Mouse (Mus musculus): ENCODE measurements around the gene Ikzf3.

The Ikzf3 gene

DNA sequence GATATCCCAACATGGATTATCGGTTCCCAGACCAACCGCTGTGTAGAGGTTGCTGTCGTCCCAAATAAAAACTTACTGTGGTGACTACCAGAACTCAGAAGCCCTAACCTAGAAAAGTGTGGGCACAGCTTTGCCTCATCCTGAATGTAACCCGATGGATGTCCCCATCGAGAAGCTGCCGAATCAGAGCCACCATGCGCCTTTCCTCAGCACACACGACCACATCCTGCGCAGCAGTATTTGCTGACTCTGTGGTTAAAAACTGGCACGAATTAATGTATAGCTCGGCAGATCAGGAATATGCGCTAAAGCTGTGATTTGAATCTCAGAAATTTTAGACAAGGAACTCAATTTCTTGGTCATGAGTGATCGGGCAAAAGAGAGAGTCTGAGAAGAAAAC, 33.0 kb downstream of the Ikzf3 start:
- DNase-seq (ENCODE audit: low spot score): no peak

DNA sequence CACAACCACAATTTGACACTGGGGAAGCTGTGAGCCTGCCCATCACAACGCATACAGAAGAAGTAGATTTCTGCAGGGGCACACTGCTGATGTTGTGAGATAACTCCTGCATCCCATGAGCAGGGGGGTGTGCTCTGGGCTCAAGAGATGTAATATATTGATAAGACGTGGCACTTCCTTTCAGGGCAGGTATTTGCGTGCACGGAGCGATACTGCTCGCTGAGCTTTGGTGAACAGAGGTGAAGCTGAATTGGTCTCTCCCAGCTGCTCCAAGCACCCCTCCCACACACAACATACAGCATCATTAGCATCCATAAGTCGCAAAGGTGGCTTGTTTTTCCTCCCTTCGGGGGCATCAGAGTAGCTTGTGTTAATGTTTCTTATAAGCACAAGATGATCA, 35.7 kb downstream of the Ikzf3 start:
- no peak for DNase-seq (ENCODE audit: low spot score)

DNA sequence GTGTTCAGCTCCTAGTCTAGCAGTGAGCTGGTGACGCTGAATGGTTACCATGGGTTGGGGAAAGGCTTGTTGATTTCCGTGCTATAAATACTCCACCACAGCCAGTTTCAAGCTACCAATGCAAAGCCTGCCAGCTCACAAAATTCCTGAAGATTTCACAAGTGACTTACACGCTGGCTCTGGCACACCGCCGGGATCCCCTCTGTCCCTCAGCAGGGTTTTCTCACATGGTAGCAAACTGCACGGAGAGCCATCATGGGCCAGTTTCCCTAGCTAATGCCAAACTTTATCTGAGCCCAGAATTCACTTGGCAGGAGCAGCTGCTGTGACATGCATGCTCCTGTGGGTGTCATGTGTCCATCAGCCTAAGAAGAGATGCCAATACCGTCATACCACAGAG, 36.4 kb downstream of the Ikzf3 start:
- no peak for DNase-seq (ENCODE audit: low spot score)

DNA sequence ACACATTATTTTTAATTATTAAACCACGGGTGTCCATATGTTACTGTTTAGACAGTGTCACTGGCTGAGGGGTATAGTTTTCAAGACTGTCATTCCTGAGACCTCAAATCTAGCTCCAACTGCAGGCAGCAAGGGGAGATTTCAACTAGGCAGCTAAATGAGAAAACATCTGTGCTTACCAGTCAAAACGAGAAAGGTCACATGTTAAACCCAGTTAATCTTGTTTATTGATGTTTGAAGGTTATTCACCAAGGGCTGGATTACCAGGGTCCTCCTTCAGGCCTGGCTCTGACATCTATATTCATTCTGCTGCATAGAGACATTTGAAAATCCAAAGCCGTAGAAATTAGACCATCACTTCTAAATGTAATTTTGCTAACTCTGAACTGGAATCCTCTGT, 40.9 kb downstream of the Ikzf3 start:
- DNase-seq (ENCODE audit: low spot score): no peak

DNA sequence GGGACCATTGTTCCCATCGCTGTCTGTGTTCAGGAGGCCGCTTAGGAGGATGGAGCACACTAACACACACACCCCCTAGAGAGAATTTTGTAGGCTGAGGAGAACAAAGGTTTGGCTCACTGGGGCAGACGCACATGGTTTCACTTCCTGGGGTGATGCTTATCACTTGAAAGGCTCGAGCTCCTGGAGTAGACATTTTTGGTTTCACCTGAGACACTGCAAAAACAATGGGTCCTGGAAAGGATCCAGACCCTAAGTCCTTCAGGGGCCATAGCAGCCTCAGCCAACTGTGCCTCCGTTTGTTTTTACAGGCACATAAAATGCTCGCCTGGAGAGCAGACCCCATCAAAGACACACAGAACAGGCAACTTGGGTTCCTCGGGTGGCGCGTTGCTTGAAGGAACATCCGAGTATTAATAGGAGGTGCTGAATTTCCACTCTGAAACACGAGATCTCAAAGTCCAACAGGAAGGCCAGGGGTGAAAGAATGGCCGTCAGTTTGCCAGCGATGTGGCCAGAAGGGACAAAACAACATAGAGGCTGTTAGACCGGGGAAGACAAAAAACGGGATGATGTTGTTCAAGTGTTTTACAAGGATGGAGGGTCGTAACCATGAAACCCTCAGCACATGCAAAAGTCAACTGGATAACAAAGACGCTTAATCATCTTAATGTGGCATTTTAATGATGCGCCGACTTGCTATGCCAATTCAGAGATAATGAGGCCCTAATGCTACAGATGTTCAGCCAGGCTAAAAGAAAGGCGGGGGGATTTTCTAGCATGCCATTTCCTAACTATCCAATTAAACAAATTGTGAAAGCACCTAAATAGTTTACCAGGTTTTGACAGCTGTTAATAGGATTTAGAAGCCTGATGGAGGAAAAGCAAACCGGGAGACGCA, 48.2 kb downstream of the Ikzf3 start:
- peak; percentile 24 for DNase-seq (ENCODE audit: low spot score)

DNA sequence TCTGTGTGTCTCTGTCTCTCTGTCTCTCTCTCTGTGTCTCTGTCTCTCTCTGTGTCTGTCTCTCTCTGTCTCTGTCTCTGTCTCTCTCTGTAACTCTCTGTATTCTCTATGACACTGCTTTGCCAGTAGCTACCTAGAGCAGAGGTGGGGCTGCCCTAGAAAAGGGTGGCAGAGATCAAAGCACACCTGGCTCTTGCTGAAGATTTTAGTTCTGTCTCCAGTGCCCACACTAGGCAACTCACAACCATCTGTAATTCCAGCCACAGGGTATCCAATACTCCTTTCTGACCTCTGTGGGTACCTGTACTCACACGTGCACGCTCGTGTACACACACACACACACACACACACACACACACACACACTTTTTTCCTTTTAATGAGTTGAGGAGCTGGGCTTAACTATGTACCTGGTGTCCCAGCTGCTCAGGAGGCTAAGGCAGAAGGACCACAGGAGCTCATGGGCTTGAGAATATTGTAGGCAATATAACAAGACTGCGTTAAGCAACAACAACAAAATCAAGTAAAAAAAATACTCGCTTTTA, 50.6 kb downstream of the Ikzf3 start:
- DNase-seq (ENCODE audit: low spot score): no peak

DNA sequence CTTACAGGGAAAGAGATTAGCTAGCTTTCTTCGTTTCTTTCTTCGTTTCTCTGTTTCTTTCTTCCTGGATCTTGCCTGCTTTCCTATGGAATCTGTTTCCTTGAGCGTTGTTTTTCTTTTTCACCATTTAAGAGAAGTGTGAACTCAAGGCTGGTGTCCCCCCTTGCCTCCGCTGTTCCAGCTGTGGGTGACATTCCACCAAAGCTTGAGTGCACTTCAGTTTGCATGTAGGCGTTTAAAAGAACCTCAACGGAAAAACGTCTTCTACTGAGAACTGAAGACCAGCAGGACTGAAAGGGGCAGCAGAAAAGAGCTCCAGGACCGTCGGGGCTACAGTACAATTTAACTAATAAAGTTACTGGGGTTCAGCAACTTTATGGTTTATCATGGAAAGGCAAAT, 52.4 kb downstream of the Ikzf3 start:
- DNase-seq (ENCODE audit: low spot score): no peak

DNA sequence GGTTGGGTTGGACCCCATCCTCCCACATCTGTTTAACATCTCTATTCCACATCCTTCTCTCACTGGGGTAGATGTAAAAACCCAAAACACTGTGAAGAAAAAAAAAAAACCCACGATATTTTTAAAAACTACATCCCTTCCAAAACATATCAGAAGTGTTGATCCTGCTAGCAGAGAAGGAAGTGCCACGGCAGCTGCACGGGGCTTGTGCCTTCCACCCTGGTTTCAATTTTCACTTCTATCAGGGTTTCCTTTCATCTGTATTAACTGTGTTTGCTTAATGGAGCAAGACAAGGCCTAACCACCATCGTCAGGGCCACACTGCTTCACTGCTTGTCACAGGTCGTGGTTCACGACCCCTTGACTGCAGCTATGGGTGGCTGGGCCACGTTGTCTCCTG, 52.9 kb downstream of the Ikzf3 start:
- peak; percentile 79 for DNase-seq (ENCODE audit: low spot score)

DNA sequence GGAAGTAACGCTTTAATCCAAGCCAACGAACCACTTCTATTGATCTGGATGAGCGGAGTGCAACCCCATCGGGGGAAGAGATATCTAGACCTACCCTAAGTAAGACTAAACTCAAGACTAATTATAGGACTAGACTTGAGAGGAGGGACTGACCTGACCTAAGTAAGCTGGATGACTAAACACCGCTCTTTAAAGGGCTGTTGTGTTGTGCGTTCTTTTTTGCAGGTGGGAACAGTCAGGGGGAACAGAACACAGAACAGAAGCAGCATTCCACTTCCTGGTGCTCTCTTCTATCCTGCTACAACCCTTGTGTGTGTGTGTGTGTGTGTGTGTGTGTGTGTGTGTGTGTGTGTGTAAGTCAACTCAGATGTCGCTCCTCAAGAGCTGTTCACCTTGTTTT, 54.3 kb downstream of the Ikzf3 start:
- DNase-seq (ENCODE audit: low spot score): no peak

DNA sequence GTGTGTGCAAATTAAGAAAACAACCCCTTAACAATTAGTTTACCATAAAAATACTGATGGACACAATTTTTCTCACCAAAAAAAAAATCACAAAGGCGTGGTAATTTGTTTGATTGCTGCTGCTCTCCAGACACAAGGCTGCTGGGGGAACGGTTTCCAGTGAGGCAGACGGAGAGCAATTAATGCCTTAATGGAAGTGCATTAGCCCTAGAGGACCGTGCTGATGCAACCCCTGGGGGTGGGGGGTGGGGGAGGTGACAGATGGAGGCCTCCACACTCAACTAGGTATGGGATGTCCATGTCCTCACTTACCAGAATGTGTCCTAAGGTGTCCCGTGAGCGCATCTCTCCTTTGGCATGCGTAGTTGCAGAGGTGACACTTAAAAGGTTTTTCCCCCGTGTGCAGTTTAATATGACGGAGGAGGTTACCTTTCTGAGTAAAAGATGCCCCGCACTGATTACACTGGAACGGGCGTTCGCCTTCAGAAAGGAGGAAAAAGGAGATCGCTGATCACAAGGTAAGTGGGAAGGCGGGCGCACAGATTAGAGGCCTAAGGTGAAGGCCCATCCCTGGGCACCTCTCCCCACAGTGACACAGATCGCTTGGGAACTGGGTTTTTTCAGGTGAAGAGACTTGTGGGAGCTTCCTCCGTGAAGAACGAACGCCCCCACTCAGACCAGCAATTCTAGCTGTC, 57.1 kb downstream of the Ikzf3 start:
- no peak for DNase-seq (ENCODE audit: low spot score)

DNA sequence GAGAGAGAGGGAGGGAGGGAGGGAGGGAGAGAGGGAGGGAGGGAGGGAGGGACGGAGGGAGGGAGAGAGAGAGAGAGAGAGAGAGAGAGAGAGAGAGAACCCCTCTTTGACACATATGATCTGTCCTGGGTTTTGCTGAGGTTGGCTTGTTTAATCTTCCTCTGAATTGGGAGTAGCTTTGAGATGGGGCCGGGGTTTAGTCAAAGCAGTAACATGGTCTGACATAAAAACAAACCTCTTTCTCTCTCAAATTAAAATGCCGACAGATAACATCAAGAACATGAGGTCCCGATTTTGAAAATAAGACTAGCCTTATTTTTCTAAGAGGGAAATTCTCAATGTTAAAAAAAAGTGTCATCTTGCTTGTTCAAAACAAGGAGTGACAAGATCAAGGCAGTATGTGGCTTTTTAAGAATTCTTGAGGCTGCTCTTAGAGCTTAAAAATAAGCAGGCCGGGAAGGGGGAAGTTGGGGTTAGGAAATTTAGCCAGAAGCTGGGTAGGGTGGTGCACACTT, 58.2 kb downstream of the Ikzf3 start:
- DNase-seq (ENCODE audit: low spot score): no peak

DNA sequence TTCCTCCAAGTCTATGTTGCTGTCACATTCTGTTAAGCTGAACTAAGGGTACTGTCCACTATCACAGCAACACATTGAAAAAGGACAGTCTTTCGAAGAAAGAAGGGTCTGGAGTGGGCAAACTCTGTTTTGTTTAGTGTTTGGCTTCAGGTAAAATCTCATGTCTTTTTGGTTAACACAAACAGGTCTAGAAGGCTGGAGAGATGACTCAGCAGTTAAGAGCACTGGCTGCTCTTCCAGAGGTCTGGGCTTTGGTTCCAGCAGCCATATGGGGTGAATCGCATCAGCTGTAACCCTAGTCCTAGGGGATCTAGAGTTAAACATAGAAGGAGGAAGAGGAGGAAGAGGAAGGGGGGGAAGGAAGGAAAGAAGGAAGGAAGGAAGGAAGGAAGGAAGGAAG, 60.1 kb downstream of the Ikzf3 start:
- no peak for DNase-seq (ENCODE audit: low spot score)

DNA sequence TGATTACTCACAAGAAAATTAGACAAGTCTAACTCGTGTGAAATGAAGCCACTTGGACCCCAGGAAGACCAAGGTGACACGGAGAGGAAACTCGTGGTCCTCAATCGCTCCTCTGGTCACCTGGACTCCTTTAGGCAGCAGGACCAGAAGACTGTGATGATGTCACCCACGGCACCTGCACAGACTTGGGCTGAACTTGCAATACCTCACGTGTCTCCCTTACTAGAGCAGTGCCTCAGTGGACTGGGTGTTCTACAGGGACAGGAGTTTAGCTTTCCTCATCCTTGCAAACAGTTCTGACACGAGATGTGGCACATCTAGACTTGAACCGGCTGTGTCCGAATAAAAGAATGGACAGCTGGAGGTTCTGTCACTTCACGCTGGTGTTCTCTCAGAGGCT, 63.8 kb downstream of the Ikzf3 start:
- DNase-seq (ENCODE audit: low spot score): no peak

DNA sequence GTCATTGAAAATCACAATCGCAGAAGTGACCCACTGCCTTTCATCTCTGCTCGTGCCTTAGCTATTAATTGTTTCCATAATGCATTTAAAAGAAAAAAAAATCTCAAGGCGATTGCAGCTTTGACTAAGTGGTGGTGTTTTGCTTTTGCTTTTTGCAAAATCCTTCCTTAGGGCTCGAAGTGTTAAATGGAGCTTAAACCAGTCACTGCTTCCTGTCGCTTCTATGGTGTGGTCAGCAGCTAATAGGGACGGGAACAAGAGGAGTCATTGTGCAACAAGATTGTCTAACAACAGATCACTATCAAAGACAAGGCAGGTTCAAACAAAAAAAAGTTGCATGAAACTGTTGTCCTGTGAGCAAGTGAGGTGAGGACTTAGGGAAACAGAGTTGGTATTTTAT, 64.6 kb downstream of the Ikzf3 start:
- no peak for DNase-seq (ENCODE audit: low spot score)

DNA sequence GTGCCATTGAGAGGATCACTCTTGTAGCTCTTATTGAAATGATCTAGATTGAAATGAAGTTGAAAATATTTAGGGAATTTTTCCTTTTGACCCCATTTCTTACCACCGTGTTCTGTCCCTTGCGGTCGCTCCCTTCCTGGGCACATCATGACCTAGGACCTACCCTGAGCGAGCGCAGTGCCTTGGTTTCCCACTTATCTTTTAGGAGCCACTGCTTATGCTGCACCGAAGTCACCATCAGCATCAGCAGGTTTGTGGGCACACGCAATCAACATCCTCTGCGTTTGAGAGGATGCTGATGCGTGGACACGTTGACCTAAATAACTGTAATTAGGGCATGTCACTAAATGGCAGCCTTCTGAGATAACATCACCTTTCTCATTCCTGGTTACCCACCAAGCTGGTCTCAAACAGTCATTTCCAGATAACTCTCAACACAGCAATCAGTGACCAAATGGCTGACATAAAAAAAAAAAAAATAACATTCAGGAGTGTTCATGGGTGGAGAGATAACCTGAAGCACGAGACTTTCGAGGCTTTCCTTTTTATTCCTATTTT, 65.8 kb downstream of the Ikzf3 start:
- no peak for DNase-seq (ENCODE audit: low spot score)

DNA sequence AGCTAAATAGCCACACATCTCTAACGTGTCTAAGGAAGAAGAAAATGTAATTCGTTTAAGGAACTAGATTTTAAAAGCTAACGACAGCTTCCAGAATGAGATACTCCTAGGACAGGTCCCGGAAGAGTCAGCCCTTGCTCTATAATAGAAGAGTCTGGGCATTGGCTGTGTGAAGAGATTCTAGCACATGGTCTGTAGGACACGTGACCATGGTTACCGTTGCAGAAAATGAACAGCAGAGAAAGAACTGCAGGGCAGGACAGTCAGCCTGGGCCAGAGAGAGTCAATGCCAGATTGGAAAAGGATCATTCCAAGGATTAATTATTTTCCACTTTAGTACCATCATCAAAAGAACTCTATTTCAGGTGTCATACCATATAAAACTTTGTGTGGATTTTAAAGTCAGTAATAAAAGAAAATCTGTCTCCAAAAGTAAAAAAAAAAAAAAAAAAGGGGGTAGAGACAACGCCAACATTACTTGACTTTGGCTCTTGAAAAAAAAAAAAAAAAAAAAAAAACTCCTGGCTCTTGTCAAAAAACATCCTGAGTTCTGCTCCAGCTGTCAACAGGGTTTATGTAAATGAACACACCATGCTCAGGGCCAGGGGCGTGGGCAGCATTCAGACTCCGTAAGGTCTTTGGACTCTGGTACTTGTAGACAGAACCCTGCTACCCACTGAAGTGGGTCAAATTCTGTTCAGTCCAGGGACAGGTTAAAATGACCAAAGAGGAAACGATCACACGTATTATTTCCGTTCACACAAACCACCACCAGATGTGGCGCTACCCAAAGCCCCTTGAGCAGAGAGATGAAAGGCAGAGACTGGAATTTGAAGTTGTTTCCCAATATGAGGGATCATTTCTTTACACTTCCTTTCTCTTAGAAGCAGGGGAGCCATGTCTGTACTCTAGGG, 66.5 kb downstream of the Ikzf3 start:
- no peak for DNase-seq (ENCODE audit: low spot score)

DNA sequence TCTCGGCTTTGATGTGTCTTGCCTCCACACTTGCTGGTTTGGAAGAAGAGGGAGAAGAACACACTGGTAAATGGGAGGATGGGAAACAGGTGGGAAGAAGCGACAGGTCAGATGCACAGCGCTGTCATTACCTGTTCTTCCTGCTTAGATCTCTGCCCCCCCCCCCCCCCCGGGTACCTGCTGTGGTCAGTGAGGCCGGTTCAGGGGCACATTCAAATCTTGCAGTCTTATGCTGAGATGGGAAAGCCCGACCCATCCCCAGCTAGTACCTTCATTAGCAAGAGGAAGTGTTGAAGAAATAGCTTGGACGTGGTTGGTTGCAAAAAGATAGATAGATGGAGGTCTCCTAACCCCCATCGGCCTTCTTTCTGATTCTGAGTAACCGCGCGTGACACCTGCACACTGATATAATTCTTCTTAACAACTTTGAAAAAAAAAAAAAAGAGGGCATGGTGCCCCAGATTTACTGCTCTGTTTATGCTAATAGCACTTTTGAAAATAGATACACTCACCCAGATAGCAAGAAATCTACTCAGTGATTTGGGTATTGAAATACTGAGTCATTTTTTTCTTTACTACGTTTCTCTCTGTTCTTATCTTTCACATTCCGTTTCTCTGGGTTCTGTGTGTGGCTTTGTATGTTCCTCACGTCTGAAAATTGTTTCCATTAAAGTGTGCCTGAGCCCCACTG, 68.7 kb downstream of the Ikzf3 start:
- DNase-seq (ENCODE audit: low spot score): no peak

DNA sequence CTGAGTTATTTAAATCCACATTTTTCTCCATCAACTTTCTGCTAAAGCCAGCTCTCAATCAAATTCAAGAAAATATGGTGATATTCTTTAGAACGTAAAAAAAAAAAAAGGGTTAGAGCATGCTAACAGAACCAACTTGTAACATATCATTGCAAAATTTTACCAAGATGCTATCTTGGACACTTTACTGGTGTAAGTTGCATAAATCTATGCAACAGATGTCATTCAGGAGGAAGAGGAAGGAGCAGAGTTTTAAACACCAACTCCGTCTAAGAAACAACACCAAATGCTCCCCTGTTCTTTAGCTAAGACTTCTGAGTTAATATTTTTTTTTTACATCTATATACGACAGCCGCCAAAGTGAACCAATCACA, 69.4 kb downstream of the Ikzf3 start:
- DNase-seq (ENCODE audit: low spot score): no peak

DNA sequence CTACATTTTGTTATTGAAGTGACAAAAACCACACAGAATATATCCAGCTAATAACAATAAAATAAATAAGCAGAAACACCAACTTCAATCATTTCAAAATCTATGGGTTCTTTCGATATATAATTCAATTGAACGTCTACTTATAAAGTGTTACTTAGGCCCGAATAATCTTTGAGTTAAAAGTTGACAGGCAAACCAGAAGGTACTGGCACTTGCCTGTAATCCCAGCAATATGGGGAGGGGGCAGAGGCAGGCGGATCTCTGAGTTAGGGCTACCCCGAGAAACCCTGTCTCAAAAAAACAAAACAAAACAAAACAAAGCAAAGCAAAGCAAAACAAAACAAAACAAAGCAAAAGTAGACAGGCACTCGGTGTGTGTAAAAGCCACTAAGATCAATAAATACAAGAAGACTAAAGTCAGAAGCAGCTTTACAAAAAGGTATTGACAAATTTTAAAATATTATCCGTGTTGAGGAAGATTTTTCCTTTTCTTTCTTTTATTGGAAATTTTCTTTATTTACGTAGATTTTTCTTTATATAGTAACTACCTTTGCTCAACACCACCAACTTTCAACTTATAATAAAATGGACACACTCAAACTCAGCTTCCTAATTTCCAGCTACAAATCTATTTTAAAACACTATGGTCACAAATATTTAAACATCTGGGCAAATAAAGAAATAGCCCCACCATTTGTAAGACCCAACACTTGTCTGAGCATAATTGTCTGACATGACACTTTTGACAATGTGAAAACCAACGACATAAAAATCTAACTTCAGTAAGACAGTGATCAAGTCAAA, 70.0 kb downstream of the Ikzf3 start:
- DNase-seq (ENCODE audit: low spot score): no peak

DNA sequence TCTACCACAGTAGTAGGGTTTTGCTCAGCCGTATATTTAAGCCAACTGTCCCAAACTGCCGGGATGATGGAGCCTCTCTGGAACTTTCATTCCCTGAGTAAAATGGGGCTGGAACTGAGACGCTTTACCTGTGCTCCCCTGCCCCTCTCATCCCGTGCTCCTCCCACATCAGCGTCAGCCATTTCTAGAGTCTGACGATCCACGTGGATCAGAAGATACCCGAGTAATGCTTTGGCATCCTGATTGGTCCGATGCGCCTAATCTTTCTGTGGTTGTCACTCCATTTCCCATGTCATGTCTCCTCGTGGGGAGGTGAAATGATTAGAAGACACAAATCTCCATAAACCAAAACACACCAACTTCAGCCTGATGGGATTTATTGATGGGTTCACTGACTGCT, 70.9 kb downstream of the Ikzf3 start:
- no peak for DNase-seq (ENCODE audit: low spot score)

Measured in embryo, embryonic 10 days (tissue).